Mouse (Mus musculus) intestine, postnatal 0 days (tissue): ENCODE data around the gene Pllp. TPM values are rescaled to one million over a fixed set of nuclear protein-coding genes. Genes with fewer than 3 reads are reported as not detected.

ENCODE experiments used
- ATAC-seq: fragments of 200-750 bp; cut with Nextera tagmentation; 2 replicates; pipeline ENCODE4 v1.8.0; 2017; ENCODE audit warnings: mild to moderate bottlenecking, moderate TSS enrichment, moderate library complexity
- H3K27ac ChIP-seq: fragments of 300-500 bp; sonication (generic); 2 replicates; pipeline ENCODE4 v1.5.1; 2014; ENCODE audit warnings: mild to moderate bottlenecking, low read depth, low read length, moderate library complexity
- H3K27me3 ChIP-seq: fragments of 300-500 bp; sonication (generic); replicated peaks from 2 replicates; pipeline ENCODE4 v1.6.1; 2014; ENCODE audit warnings: low read length, mixed read lengths; ENCODE audit not compliant: control insufficient read depth, insufficient read depth
- H3K36me3 ChIP-seq: fragments of 300-500 bp; sonication (generic); 2 replicates; pipeline ENCODE4 v1.6.1; 2014; ENCODE audit warnings: mild to moderate bottlenecking, moderate library complexity; ENCODE audit not compliant: control insufficient read depth, insufficient read depth
- H3K4me1 ChIP-seq: fragments of 300-500 bp; sonication (generic); replicated peaks from 2 replicates; pipeline ENCODE4 v1.6.1; 2014; ENCODE audit warnings: antibody characterized with exemption, low read length, mixed read lengths; ENCODE audit not compliant: control insufficient read depth, insufficient read depth
- H3K4me2 ChIP-seq: fragments of 300-500 bp; sonication (generic); replicated peaks from 2 replicates; pipeline ENCODE4 v1.6.1; 2014; ENCODE audit warnings: low read depth, mild to moderate bottlenecking, moderate library complexity
- H3K4me3 ChIP-seq: fragments of 300-500 bp; sonication (generic); 2 replicates; pipeline ENCODE4 v1.5.1; 2014; ENCODE audit warnings: low read depth, low read length
- H3K9ac ChIP-seq: fragments of 300-500 bp; sonication (generic); 2 replicates; pipeline ENCODE4 v1.6.1; 2014; ENCODE audit warnings: mild to moderate bottlenecking, low read depth, low read length
- H3K9me3 ChIP-seq: fragments of 300-500 bp; sonication (generic); 2 replicates; pipeline ENCODE4 v1.6.1; 2016; ENCODE audit warnings: mixed run types; ENCODE audit not compliant: control insufficient read depth
- CTCF ChIP-seq: sonication (generic); IDR thresholded peaks from 2 replicates; pipeline ENCODE4 v1.5.1; 2016; ENCODE audit warnings: low read depth, mild to moderate bottlenecking, control low read depth, antibody characterized with exemption, moderate library complexity
- WGBS: fragments of 180-500 bp; shearing (Covaris S2); extraction: QIAGEN DNeasy Blood & Tissue Kit; methylation state at CpG from one replicate; pipeline ENCODE4 v1.1.7; 2014; 5-methylcytosine and 5-hydroxymethylcytosine counted together
- polyA plus RNA-seq: library from polyadenylated mRNA; unstranded; fragments of >200 nt; fragmentation: Nextera tagmentation; extraction: Ambion mirVana; gene quantifications from 2 replicates; pipeline ENCODE4 v1.2.1, GENCODE M21; 2015

Pllp gene
- polyA plus RNA-seq, 1 experiment from 2014 or later = 26.3 TPM

GRCm38 (mm10) chr8:94705581-94706245, 9.6 kb upstream of the Pllp start:
- Histone ChIP-seq H3K27ac (no peak overlapping the region), H3K9ac (no peak overlapping the region), H3K9me3 (no peaks in the 10 kb centered on the region), H3K36me3 (no peaks in the 10 kb centered on the region), H3K4me3 (no peak overlapping the region), H3K27me3 (no peaks in the 10 kb centered on the region), H3K4me1 (no peaks in the 10 kb centered on the region), H3K4me2 (no peak overlapping the region)
- no peak for TF ChIP-seq CTCF
- ATAC-seq = no peak
- 76% methylated on average over 10 of the region's 10 CpGs for WGBS

GRCm38 (mm10) chr8:94704669-94704984, 8.5 kb upstream of the Pllp start:
- H3K9ac ChIP-seq = 0 out of 2 replicates have a peak overlapping the region, but pooled peaks have one; percentile 31
- no peaks in the 10 kb centered on the region for H3K4me1 ChIP-seq
- H3K4me3 ChIP-seq = peak overlapping the region; percentile 31; the same call in 1 of the 2 replicates
- no peaks in the 10 kb centered on the region for H3K9me3 ChIP-seq
- H3K27ac ChIP-seq = no peak overlapping the region
- WGBS = 16% methylated on average over 9 of the region's 9 CpGs
- H3K36me3 ChIP-seq = no peaks in the 10 kb centered on the region
- TF ChIP-seq CTCF = no peak
- ATAC-seq = no peak
- no peaks in the 10 kb centered on the region for H3K27me3 ChIP-seq
- H3K4me2 ChIP-seq = peak overlapping the region; percentile 63

- Histone ChIP-seq H3K4me1 (no peaks in the 10 kb centered on the region), H3K27me3 (no peaks in the 10 kb centered on the region), H3K9ac (0 out of 2 replicates have a peak overlapping the region, but pooled peaks have one; percentile 31), H3K36me3 (no peaks in the 10 kb centered on the region), H3K4me3 (peak overlapping the region; percentile 45), H3K9me3 (no peaks in the 10 kb centered on the region), H3K4me2 (peak overlapping the region; percentile 63), H3K27ac (no peak overlapping the region)
- peak; percentile 87 for ATAC-seq
- TF ChIP-seq CTCF = peak; percentile 96
- under 1% methylated on average over 35 of the region's 35 CpGs for WGBS
Measured at GRCm38 (mm10) chr8:94703972-94704668, 8.0 kb upstream of the Pllp start.

- Histone ChIP-seq H3K9me3 (no peaks in the 10 kb centered on the region), H3K4me1 (no peaks in the 10 kb centered on the region), H3K4me3 (peak overlapping the region; percentile 45), H3K36me3 (no peaks in the 10 kb centered on the region), H3K4me2 (peak overlapping the region; percentile 63), H3K9ac (no peak overlapping the region; the same call in 1 of the 2 replicates), H3K27me3 (no peaks in the 10 kb centered on the region), H3K27ac (no peak overlapping the region)
- ATAC-seq = peak; percentile 74
- TF ChIP-seq CTCF = peak; percentile 97
- under 1% methylated on average over 35 of the region's 35 CpGs for WGBS
Measured at GRCm38 (mm10) chr8:94702844-94703813, 7.1 kb upstream of the Pllp start.

- H3K4me3 ChIP-seq = no peak overlapping the region
- no peak overlapping the region for H3K27ac ChIP-seq
- 72% methylated on average over 3 of the region's 3 CpGs for WGBS
- H3K27me3 ChIP-seq = no peaks in the 10 kb centered on the region
- no peaks in the 10 kb centered on the region for H3K4me1 ChIP-seq
- ATAC-seq = no peak
- no peak overlapping the region for H3K9ac ChIP-seq
- H3K36me3 ChIP-seq = no peaks in the 10 kb centered on the region
- H3K4me2 ChIP-seq = no peak overlapping the region
- TF ChIP-seq CTCF = no peak
- H3K9me3 ChIP-seq = no peaks in the 10 kb centered on the region
Measured at GRCm38 (mm10) chr8:94702156-94702555, 6.1 kb upstream of the Pllp start.
